Mouse (Mus musculus) C2C12 (cell line): Measurements from ENCODE around the gene Dstn.

ENCODE experiments used
- CTCF ChIP-seq: IDR thresholded peaks from one replicate; pipeline ENCODE4 v1.5.1; 2011; ENCODE audit not compliant: control insufficient read depth, insufficient read depth, insufficient read length
- MAX ChIP-seq: IDR thresholded peaks from one replicate; pipeline ENCODE4 v1.6.1; 2011; ENCODE audit warnings: mild to moderate bottlenecking, control low read depth
- MYOD1 ChIP-seq: IDR thresholded peaks from one replicate; pipeline ENCODE4 v1.6.1; 2011; ENCODE audit warnings: low read depth; ENCODE audit not compliant: control insufficient read depth, insufficient read length
- MYOG ChIP-seq: IDR thresholded peaks from one replicate; pipeline ENCODE4 v1.6.1; 2011; ENCODE audit not compliant: control insufficient read depth, insufficient read length; ENCODE audit errors: extremely low read depth
- USF1 ChIP-seq: IDR thresholded peaks from one replicate; pipeline ENCODE4 v1.6.1; 2011; ENCODE audit warnings: low read depth, mild to moderate bottlenecking, control low read depth, moderate library complexity

DNA sequence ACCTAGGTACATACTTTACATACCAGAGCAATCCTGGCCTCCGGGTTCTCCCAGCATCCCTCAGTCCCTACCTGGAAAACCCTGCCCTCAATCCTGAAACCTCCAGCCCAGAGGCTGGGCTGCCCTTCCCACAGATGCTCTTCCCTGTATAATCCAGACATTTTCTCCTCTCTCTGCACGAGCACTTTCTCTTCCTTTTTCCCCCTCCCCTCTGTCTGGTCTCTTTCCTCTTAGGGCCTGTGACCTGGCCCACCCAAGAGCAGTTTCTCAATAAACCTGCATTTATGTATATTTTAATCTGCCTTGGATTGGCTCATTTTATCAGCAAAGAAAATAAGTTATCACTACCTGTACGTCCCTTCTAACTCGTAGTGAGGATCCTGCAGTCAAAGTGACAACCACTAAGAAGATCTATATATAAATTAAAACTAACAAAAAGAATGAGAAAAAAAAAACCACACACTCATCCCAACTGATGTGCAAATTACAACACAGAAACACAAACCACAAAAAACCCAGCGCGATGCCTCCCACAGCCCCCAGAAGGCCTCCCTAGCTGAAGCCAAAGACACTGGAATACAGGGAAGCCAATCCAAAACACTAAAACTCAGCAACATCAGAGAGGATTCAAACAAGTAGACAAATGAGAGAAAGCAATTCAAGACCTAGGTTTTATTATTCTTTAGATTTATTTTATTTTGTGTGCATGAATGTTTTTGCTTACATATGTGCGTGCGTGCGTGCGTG, 23.6 kb upstream of the Dstn start:
- TF ChIP-seq CTCF = no peak
- TF ChIP-seq USF1 = no peak
- no peak for TF ChIP-seq MYOG
- TF ChIP-seq MYOD1 = no peak
- no peak for TF ChIP-seq MAX
